Mouse (Mus musculus): ENCODE results near the gene Itgb1bp1.

- TF ChIP-seq POU5F1 (IDR thresholded peaks at IDR 0.05; ENCODE audit: borderline replicate concordance, low read length) (no peak), CTCF (conservative IDR thresholded peaks at IDR 0.05; ENCODE audit: low read length) (no peak)
Measured at GRCm38 (mm10) chr12:21229076-21229918, 56.8 kb downstream of the Itgb1bp1 start.
